Mouse (Mus musculus) E14TG2a.4 (cell line): Measurements from ENCODE around the gene Ankrd52.

Experiments
- H3K27me3 ChIP-seq: 2 replicates; pipeline ENCODE4 v1.6.1; 2014; ENCODE audit warnings: low read length, control low read depth; ENCODE audit not compliant: insufficient read depth
- H3K36me3 ChIP-seq: 2 replicates; pipeline ENCODE4 v1.6.1; 2014; ENCODE audit warnings: low read length, control low read depth; ENCODE audit not compliant: insufficient read depth
- H3K4me1 ChIP-seq: replicated peaks from 2 replicates; pipeline ENCODE4 v1.6.1; 2014; ENCODE audit warnings: low read depth, low read length, control low read depth
- H3K4me3 ChIP-seq: replicated peaks from 2 replicates; pipeline ENCODE4 v1.5.1; 2014; ENCODE audit warnings: mild to moderate bottlenecking, low read length
- H3K9me3 ChIP-seq: 2 replicates; pipeline ENCODE4 v1.6.1; 2014; ENCODE audit warnings: low read length, control low read depth
- CTCF ChIP-seq: conservative IDR thresholded peaks from 2 replicates; pipeline ENCODE4 v1.5.1; 2014; ENCODE audit warnings: low read length
- NANOG ChIP-seq: IDR thresholded peaks from 2 replicates; pipeline ENCODE4 v1.6.1; 2014; ENCODE audit warnings: borderline replicate concordance, low read length, mixed read lengths
- POU5F1 ChIP-seq: IDR thresholded peaks from 2 replicates; pipeline ENCODE4 v1.6.1; 2014; ENCODE audit warnings: low read length, borderline replicate concordance

The Ankrd52 gene

GRCm38 (mm10) chr10:128367899-128368401, 9.0 kb upstream of the Ankrd52 start:
- TF ChIP-seq NANOG (no peak), POU5F1 (no peak)
- Histone ChIP-seq H3K36me3 (peaks cover 36% of the 10 kb centered on the region), H3K4me1 (peaks cover 62% of the 10 kb centered on the region), H3K4me3 (peak overlapping the region; percentile 89), H3K9me3 (no peaks in the 10 kb centered on the region), H3K27me3 (no peaks in the 10 kb centered on the region)

GRCm38 (mm10) chr10:128368402-128369217, 8.3 kb upstream of the Ankrd52 start, which contains the start of gene Coq10a:
Coq10a (minus strand) TSS chr10:128368997.
- TF ChIP-seq NANOG: no peak
- TF ChIP-seq CTCF: no peak
- TF ChIP-seq POU5F1: no peak

GRCm38 (mm10) chr10:128369218-128369543, 7.7 kb upstream of the Ankrd52 start:
- Histone ChIP-seq H3K36me3 (peaks cover 24% of the 10 kb centered on the region), H3K9me3 (no peaks in the 10 kb centered on the region), H3K4me1 (peaks cover 71% of the 10 kb centered on the region), H3K4me3 (peak overlapping the region; percentile 89), H3K27me3 (no peaks in the 10 kb centered on the region)
- no peak for TF ChIP-seq NANOG
- no peak for TF ChIP-seq CTCF
- TF ChIP-seq POU5F1: no peak

More at GRCm38 (mm10) chr10:128368402-128369217, 8.3 kb upstream of the Ankrd52 start, which contains the start of gene Coq10a:
- Histone ChIP-seq H3K36me3 (peaks cover 30% of the 10 kb centered on the region), H3K9me3 (no peaks in the 10 kb centered on the region), H3K4me1 (peaks cover 68% of the 10 kb centered on the region), H3K4me3 (peak within 1 kb of the TSS; percentile 89), H3K27me3 (no peaks in the 10 kb centered on the region)

GRCm38 (mm10) chr10:128369599-128369998, 7.3 kb upstream of the Ankrd52 start:
- TF ChIP-seq NANOG (no peak), CTCF (no peak), POU5F1 (no peak)
- Histone ChIP-seq H3K4me1 (peaks cover 69% of the 10 kb centered on the region), H3K36me3 (peaks cover 20% of the 10 kb centered on the region)

GRCm38 (mm10) chr10:128370021-128370420, 6.9 kb upstream of the Ankrd52 start:
- Histone ChIP-seq H3K36me3 (peaks cover 16% of the 10 kb centered on the region), H3K9me3 (no peaks in the 10 kb centered on the region), H3K4me3 (peak overlapping the region; percentile 89), H3K27me3 (no peaks in the 10 kb centered on the region), H3K4me1 (peaks cover 68% of the 10 kb centered on the region)
- TF ChIP-seq POU5F1 (no peak; the same call in 1 of the 2 replicates), NANOG (peak; percentile 97), CTCF (no peak)

More at GRCm38 (mm10) chr10:128369599-128369998, 7.3 kb upstream of the Ankrd52 start:
- Histone ChIP-seq H3K9me3 (no peaks in the 10 kb centered on the region), H3K4me3 (peak overlapping the region; percentile 89), H3K27me3 (no peaks in the 10 kb centered on the region)

- peaks cover 64% of the 10 kb centered on the region for H3K4me1 ChIP-seq
Measured at GRCm38 (mm10) chr10:128370601-128371000, 6.3 kb upstream of the Ankrd52 start.

GRCm38 (mm10) chr10:128372142-128372541, 4.8 kb upstream of the Ankrd52 start:
- Histone ChIP-seq H3K9me3 (no peaks in the 10 kb centered on the region), H3K4me3 (no peak overlapping the region), H3K4me1 (peaks cover 71% of the 10 kb centered on the region), H3K27me3 (no peaks in the 10 kb centered on the region), H3K36me3 (no peaks in the 10 kb centered on the region)
- TF ChIP-seq CTCF (peak; percentile 47), NANOG (no peak)

More at GRCm38 (mm10) chr10:128370601-128371000, 6.3 kb upstream of the Ankrd52 start:
- Histone ChIP-seq H3K27me3 (no peaks in the 10 kb centered on the region), H3K9me3 (no peaks in the 10 kb centered on the region), H3K4me3 (0 out of 2 replicates have a peak overlapping the region, but pooled peaks have one; percentile 14), H3K36me3 (peaks cover 10% of the 10 kb centered on the region)
- no peak for TF ChIP-seq CTCF
- no peak for TF ChIP-seq POU5F1

GRCm38 (mm10) chr10:128372989-128373748, 3.7 kb upstream of the Ankrd52 start:
- Histone ChIP-seq H3K4me1 (peaks cover 69% of the 10 kb centered on the region), H3K27me3 (no peaks in the 10 kb centered on the region), H3K9me3 (no peaks in the 10 kb centered on the region), H3K4me3 (no peak overlapping the region), H3K36me3 (peaks cover 3% of the 10 kb centered on the region)
- TF ChIP-seq POU5F1: no peak
- no peak for TF ChIP-seq NANOG
- no peak for TF ChIP-seq CTCF

GRCm38 (mm10) chr10:128374393-128374792, 2.5 kb upstream of the Ankrd52 start:
- Histone ChIP-seq H3K36me3 (peaks cover 16% of the 10 kb centered on the region), H3K4me1 (peaks cover 70% of the 10 kb centered on the region), H3K4me3 (no peak overlapping the region), H3K9me3 (no peaks in the 10 kb centered on the region), H3K27me3 (no peaks in the 10 kb centered on the region)
- TF ChIP-seq CTCF: peak; percentile 61
- no peak for TF ChIP-seq NANOG
- TF ChIP-seq POU5F1: no peak
